Mouse (Mus musculus): ENCODE data around the gene Entr1. TPM values are rescaled to one million over a fixed set of nuclear protein-coding genes. Genes with fewer than 3 reads are reported as not detected.
A peak's percentile ranks its signal among the peaks of the same experiment; 100 is the strongest.

Gene Entr1
- polyA plus RNA-seq (2016; fragmentation: Nextera tagmentation; extraction: Ambion mirVana), result 127 and 128 TPM in 2 replicates

DNA sequence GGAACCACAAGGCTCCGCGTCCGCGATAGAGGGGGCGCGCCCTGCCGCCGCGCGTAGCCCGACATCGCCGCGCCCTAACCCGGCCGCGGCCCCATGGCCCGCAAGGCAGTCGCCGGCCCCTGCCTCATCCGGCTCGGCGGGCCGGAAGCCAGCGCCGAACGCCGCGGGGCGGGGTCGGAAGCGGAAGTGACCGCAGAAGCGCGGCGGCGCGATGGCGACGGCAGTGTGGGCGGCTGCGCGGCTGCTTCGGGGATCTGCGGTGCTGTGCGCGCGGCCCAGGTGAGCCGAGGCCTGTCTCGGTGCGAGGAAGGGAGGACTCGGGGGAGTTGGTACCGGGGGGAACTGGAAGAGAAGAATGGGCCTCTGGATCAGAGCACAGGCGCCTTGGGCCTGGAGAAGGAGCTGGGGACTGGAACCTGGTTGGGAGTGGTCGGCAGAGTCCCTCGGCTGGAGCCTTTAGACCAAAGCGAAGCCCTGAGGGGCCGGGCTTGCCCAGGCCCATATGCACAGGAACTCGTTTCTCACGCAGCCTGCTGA lies at the start of gene Entr1, which contains the start of gene Pmpca:
Gene Entr1 (minus strand): TSS at position 163 of the 537 bp plus-strand sequence.
Gene Pmpca (plus strand): TSS at position 186 of the 537 bp plus-strand sequence.
- Histone ChIP-seq H3K27me3 (ENCODE audit: poor library complexity, severe bottlenecking) (no peaks in the 10 kb centered on the region), H3K4me1 (peaks cover 30% of the 10 kb centered on the region), H3K9me3 (no peaks in the 10 kb centered on the region), H3K4me3 (peak within 1 kb of the TSS; percentile 98), H3K36me3 (replicated peaks) (peaks cover 76% of the 10 kb centered on the region), H3K27ac (peak within 1 kb of the TSS; percentile 92)
- under 1% methylated on average over 60 of the region's 60 CpGs for WGBS
- DNase-seq (ENCODE audit: extremely low spot score, low spot score), result peak; percentile 79

- no peak overlapping the region for H3K27ac ChIP-seq
- H3K36me3 ChIP-seq (replicated peaks), result peaks cover 79% of the 10 kb centered on the region
- H3K27me3 ChIP-seq (ENCODE audit: poor library complexity, severe bottlenecking), result no peaks in the 10 kb centered on the region
- H3K9me3 ChIP-seq, result no peaks in the 10 kb centered on the region
- peaks cover 17% of the 10 kb centered on the region for H3K4me1 ChIP-seq
- DNase-seq (ENCODE audit: extremely low spot score, low spot score), result no peak
- 90% methylated on average over 7 of the region's 7 CpGs for WGBS
- H3K4me3 ChIP-seq, result no peak overlapping the region
Measured at GRCm38 (mm10) chr2:26438373-26438772, 49.3 kb upstream of the Entr1 start.

DNA sequence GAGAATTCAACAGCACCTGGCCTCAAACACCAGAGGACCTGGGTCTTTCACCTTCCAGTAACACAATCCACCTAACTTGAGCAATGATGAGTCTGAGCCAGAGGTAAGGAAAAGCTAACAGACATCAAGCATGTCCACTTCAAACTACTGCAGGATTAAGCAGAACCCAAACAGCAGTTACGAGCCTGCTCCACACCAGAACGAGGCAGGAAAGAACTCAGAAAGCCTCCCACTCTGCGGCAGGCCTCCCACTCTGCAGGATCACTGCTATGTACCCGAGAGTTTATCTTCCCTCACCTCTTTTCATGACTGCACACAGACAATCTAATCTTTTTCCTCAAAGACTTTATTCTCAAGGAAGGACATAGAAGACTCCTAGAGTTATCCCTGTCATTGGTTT lies 48.1 kb upstream of the Entr1 start:
- H3K27me3 ChIP-seq (ENCODE audit: poor library complexity, severe bottlenecking), result no peaks in the 10 kb centered on the region
- DNase-seq (ENCODE audit: extremely low spot score, low spot score), result no peak
- no peaks in the 10 kb centered on the region for H3K9me3 ChIP-seq
- WGBS, result 84% methylated on average over 4 of the region's 4 CpGs
- H3K4me1 ChIP-seq, result peaks cover 10% of the 10 kb centered on the region; the same call in 1 of the 2 replicates
- H3K27ac ChIP-seq, result no peak overlapping the region
- no peak overlapping the region for H3K4me3 ChIP-seq
- H3K36me3 ChIP-seq (replicated peaks), result peaks cover 90% of the 10 kb centered on the region

DNA sequence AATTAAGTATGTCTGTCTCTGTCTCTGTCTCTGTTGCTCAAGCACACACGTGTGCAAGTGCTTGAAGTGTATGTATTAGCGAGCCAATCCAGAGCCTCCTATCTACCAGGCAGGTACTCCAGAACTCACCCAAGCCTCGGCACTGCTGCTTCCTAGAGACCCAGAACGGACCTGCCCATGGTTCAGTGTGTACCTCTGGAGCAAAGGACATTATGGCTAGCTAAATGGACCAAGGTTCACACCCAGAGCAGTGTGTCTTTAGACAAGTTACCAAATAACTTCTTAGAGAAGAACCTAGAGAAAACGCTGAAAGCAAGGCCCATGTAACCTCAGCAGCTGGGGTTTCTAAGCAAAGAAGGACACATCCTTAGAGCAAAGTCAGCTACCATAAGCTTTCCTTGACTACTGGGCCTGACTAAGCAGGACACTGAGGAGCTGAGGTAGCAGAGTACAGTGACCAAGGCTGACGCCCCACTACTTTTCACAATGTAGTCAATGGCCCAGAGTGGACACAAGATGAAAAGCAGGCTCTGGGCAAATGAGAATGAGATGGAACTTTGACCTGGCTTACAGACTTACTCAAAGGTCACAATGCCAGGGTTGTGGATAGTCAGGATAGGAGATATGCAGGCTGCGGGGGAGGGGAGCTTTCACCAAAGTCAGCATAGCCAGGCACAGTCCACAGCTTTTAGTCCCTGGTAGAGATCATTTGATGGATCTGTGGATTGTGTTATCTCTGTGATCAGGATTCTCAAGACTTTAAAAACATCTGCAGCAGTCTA lies 45.9 kb upstream of the Entr1 start:
- Histone ChIP-seq H3K4me3 (no peak overlapping the region), H3K9me3 (no peaks in the 10 kb centered on the region), H3K27me3 (ENCODE audit: poor library complexity, severe bottlenecking) (no peaks in the 10 kb centered on the region), H3K27ac (no peak overlapping the region), H3K36me3 (replicated peaks) (peaks cover 93% of the 10 kb centered on the region), H3K4me1 (peaks cover 10% of the 10 kb centered on the region; the same call in 1 of the 2 replicates)
- DNase-seq (ENCODE audit: extremely low spot score, low spot score), result no peak
- WGBS, result 91% methylated on average over 7 of the region's 7 CpGs

- no peak overlapping the region for H3K27ac ChIP-seq
- WGBS, result 91% methylated on average over 5 of the region's 5 CpGs
- H3K4me1 ChIP-seq, result no peaks in the 10 kb centered on the region
- DNase-seq (ENCODE audit: extremely low spot score, low spot score), result no peak
- no peak overlapping the region for H3K4me3 ChIP-seq
- no peaks in the 10 kb centered on the region for H3K9me3 ChIP-seq
- H3K36me3 ChIP-seq (replicated peaks), result peaks cover 100% of the 10 kb centered on the region
- H3K27me3 ChIP-seq (ENCODE audit: poor library complexity, severe bottlenecking), result no peaks in the 10 kb centered on the region
Measured at GRCm38 (mm10) chr2:26429851-26430250, 40.7 kb upstream of the Entr1 start.

GRCm38 (mm10) chr2:26424541-26424940 lies 35.4 kb upstream of the Entr1 start:
- DNase-seq (ENCODE audit: extremely low spot score, low spot score), result no peak
- no peaks in the 10 kb centered on the region for H3K4me1 ChIP-seq
- H3K9me3 ChIP-seq, result no peaks in the 10 kb centered on the region
- WGBS, result 93% methylated on average over 2 of the region's 2 CpGs
- H3K36me3 ChIP-seq (replicated peaks), result peaks cover 100% of the 10 kb centered on the region
- H3K27ac ChIP-seq, result no peak overlapping the region
- no peaks in the 10 kb centered on the region for H3K27me3 ChIP-seq (ENCODE audit: poor library complexity, severe bottlenecking)
- H3K4me3 ChIP-seq, result no peak overlapping the region

DNA sequence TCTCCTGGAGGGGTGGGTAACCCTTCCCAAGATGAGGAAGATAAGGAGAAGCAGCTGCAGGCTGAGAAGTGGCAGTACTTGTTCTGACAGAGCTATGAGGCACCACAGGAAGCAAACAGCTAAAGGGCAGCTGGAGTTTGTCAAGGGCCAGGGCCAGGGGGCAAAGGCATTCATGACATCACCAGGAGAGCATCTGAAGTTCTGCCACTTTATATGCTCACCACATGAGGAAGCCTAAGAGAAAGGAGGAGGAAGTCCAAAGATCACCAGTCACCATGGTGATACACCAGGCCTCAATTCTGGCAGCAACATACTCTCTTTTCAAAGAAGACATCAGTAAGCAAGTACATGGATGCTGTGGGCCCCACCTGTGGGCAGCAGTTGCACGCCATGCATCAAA lies 34.0 kb upstream of the Entr1 start:
- H3K9me3 ChIP-seq, result no peaks in the 10 kb centered on the region
- 89% methylated on average over 1 of the region's 1 CpGs for WGBS
- DNase-seq (ENCODE audit: extremely low spot score, low spot score), result no peak
- H3K27me3 ChIP-seq (ENCODE audit: poor library complexity, severe bottlenecking), result no peaks in the 10 kb centered on the region
- no peaks in the 10 kb centered on the region for H3K4me1 ChIP-seq
- no peak overlapping the region for H3K4me3 ChIP-seq
- H3K27ac ChIP-seq, result no peak overlapping the region
- peaks cover 98% of the 10 kb centered on the region for H3K36me3 ChIP-seq (replicated peaks)

DNA sequence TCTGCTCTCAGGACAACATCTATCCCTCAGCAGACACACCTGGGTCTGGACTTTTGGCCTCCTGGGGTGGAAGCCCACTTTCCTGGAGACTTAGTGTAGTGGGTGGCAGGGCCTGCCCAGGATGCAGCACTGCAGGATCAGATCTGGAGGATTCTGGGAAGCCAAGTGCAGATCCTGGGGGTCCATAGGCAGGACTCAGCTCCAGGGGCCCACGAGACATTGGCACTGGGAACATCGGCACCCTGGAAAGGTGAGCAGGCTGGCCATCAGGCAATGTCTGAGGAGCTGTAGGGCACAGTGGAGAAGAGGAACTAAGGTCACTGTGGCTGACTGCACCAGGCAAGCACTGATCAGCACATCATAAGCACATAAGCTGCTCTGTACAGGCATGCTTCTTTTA lies 32.9 kb upstream of the Entr1 start:
- Histone ChIP-seq H3K36me3 (replicated peaks) (peaks cover 98% of the 10 kb centered on the region), H3K9me3 (no peaks in the 10 kb centered on the region)
- WGBS, result 99% methylated on average over 2 of the region's 2 CpGs

GRCm38 (mm10) chr2:26418120-26418519 lies 29.0 kb upstream of the Entr1 start:
- H3K27ac ChIP-seq, result no peak overlapping the region
- WGBS, result 93% methylated on average over 1 of the region's 1 CpGs
- H3K4me3 ChIP-seq, result no peak overlapping the region
- peaks cover 98% of the 10 kb centered on the region for H3K36me3 ChIP-seq (replicated peaks)
- no peak for DNase-seq (ENCODE audit: extremely low spot score, low spot score)
- no peaks in the 10 kb centered on the region for H3K9me3 ChIP-seq
- no peaks in the 10 kb centered on the region for H3K27me3 ChIP-seq (ENCODE audit: poor library complexity, severe bottlenecking)
- no peaks in the 10 kb centered on the region for H3K4me1 ChIP-seq

More for the DNA sequence above, 32.9 kb upstream of the Entr1 start:
- no peaks in the 10 kb centered on the region for H3K27me3 ChIP-seq (ENCODE audit: poor library complexity, severe bottlenecking)
- H3K27ac ChIP-seq, result no peak overlapping the region
- no peaks in the 10 kb centered on the region for H3K4me1 ChIP-seq
- H3K4me3 ChIP-seq, result no peak overlapping the region
- no peak for DNase-seq (ENCODE audit: extremely low spot score, low spot score)

DNA sequence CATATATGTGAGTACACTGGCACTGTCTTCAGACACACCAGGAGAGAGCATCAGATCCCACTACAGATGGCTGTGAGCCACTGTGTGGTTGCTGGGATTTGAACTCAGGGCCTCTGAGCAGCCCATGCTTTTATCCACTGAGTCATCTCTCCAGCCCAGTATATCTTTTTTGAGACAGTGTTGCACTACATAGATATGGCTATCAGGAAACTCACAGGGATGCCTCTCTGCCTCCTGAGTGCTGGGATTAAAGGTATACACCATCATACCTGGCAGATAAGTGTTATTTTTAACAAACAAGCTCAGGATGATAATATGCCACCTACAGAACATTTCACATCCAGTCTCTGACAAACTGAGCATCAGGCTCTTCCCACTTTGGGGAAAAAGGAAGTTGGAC lies 27.9 kb upstream of the Entr1 start:
- Histone ChIP-seq H3K36me3 (replicated peaks) (peaks cover 98% of the 10 kb centered on the region), H3K4me1 (no peaks in the 10 kb centered on the region), H3K9me3 (no peaks in the 10 kb centered on the region), H3K27ac (no peak overlapping the region), H3K27me3 (ENCODE audit: poor library complexity, severe bottlenecking) (no peaks in the 10 kb centered on the region), H3K4me3 (no peak overlapping the region)
- DNase-seq (ENCODE audit: extremely low spot score, low spot score), result no peak

DNA sequence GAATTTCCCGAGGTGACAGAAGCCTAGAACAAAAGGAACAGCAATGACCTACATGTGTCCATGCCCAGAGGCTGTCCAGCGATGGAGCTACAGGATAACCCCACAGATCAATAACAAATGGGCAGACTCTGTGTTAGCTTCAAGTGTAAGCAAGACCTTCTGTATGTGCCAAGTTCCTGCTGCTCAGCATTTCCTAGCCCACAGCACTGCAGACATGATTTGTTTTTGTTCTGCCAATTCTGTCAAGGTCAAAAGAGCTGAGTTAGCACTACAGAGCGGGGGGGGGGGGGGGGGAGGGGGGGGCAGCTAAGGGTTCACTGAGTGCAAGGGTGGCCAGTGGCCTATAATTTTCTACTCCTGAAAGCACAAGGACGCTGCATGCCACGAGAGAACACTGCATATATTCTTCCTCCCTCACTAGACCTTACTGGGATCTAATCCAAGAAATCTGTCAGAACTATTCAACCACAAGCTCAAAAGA lies 21.9 kb upstream of the Entr1 start:
- 90% methylated on average over 4 of the region's 5 CpGs for WGBS
- Histone ChIP-seq H3K36me3 (replicated peaks) (peaks cover 82% of the 10 kb centered on the region), H3K4me3 (no peak overlapping the region), H3K27ac (no peak overlapping the region), H3K9me3 (no peaks in the 10 kb centered on the region), H3K27me3 (ENCODE audit: poor library complexity, severe bottlenecking) (no peaks in the 10 kb centered on the region), H3K4me1 (peaks cover 34% of the 10 kb centered on the region)
- no peak for DNase-seq (ENCODE audit: extremely low spot score, low spot score)

DNA sequence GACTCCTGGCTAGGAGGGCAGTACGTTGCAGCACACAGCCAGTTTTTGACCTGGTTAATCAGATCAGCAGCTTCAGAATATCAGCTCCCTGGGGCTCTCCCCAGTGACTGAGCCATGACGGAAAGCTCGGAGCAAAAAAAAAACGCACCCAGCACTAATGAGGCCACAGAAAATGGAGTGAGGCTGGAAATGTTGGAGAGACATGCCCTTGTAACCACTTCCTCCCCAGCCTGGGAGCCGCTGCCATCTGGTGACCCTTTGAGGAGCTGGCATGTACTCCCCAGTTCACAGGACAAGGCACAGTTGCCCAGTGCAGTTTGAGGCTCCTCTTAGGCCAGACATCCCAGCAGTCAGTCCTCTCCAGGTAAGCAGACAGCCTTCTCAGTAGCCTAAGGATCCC lies 21.0 kb upstream of the Entr1 start:
- Histone ChIP-seq H3K9me3 (no peaks in the 10 kb centered on the region), H3K4me3 (no peak overlapping the region), H3K27me3 (ENCODE audit: poor library complexity, severe bottlenecking) (no peaks in the 10 kb centered on the region), H3K36me3 (replicated peaks) (peaks cover 79% of the 10 kb centered on the region), H3K27ac (no peak overlapping the region), H3K4me1 (peaks cover 42% of the 10 kb centered on the region)
- 81% methylated on average over 5 of the region's 5 CpGs for WGBS
- no peak for DNase-seq (ENCODE audit: extremely low spot score, low spot score)

GRCm38 (mm10) chr2:26409362-26409761 lies 20.2 kb upstream of the Entr1 start:
- Histone ChIP-seq H3K36me3 (replicated peaks) (peaks cover 72% of the 10 kb centered on the region), H3K27ac (peak overlapping the region; percentile 95; the same call in 1 of the 2 replicates), H3K27me3 (ENCODE audit: poor library complexity, severe bottlenecking) (no peaks in the 10 kb centered on the region), H3K4me1 (peaks cover 49% of the 10 kb centered on the region), H3K9me3 (no peaks in the 10 kb centered on the region), H3K4me3 (peak overlapping the region; percentile 96)
- no peak for DNase-seq (ENCODE audit: extremely low spot score, low spot score)
- WGBS, result 60% methylated on average over 3 of the region's 3 CpGs

All from forebrain, embryonic 10.5 days (tissue).